ENCODE assay signal across 20 mouse cellular contexts in genomic region chr8:108973639-108974325, GRCm38 (mm10).
DNase-seq lines count a peak whose midpoint lies in the region; ATAC-seq lines count a peak whose summit lies in the region.
"Had no signal": no experiment of that assay in that cellular context is flagged by ENCODE, and none has a peak within 500 bp of the region (broad histone marks: within the 10 kb centered on the region; RNA-seq: fewer than 3 reads in every experiment).

No protein-coding gene starts in this region.

- peak; percentile 43 for ATAC-seq in activated CD4-positive, CD25-positive, alpha-beta regulatory T cell, adult 4 months
- no peak for ATAC-seq in heart, embryonic 12.5 days (ENCODE audit: insufficient number of reproducible peaks, low FRiP score)
- ATAC-seq: forebrain, postnatal 0 days; intestine, embryonic 16.5 days; midbrain, embryonic 13.5 days had no signal

- no peaks in the 10 kb centered on the region for H3K9me3 ChIP-seq in heart, embryonic 12.5 days (replicated peaks)
- H3K9me3 ChIP-seq: embryonic facial prominence, embryonic 13.5 days; hindbrain, embryonic 13.5 days; midbrain, embryonic 13.5 days had no signal

- no peaks in the 10 kb centered on the region for H3K27me3 ChIP-seq in heart, embryonic 12.5 days (replicated peaks)
- H3K27me3 ChIP-seq: embryonic facial prominence, embryonic 13.5 days; hindbrain, embryonic 13.5 days; midbrain, embryonic 13.5 days had no signal

- WGBS in heart, embryonic 12.5 days, result 82% methylated on average over 9 of the region's 9 CpGs

- H3K4me1 ChIP-seq in heart, embryonic 12.5 days (replicated peaks), result no peaks in the 10 kb centered on the region
- H3K4me1 ChIP-seq: hindbrain, embryonic 13.5 days; midbrain, embryonic 13.5 days had no signal

- no peaks in the 10 kb centered on the region for H3K36me3 ChIP-seq in heart, embryonic 12.5 days
- H3K36me3 ChIP-seq: embryonic facial prominence, embryonic 13.5 days; hindbrain, embryonic 13.5 days; midbrain, embryonic 13.5 days had no signal

- peak; percentile 19 to 36 for DNase-seq in layer of hippocampus, adult 18-20 months (ENCODE audit: low spot score in 2 of 2)
- DNase-seq in layer of hippocampus, adult 9-10 months (ENCODE audit: low spot score), result no peak
- peak; percentile 58 for DNase-seq in right cerebral cortex, adult 18-20 months
- DNase-seq in right cerebral cortex, postnatal 4 days, result no peak
- peak; percentile 59 for DNase-seq in telencephalon, adult 2 months (ENCODE audit: low read depth, low spot score)
- no peak for DNase-seq in spleen, postnatal 10 days (ENCODE audit: low spot score in 2 of 2)
- DNase-seq: B cell, adult 2 months; cerebellum, adult 9-11 months; forebrain, postnatal 0 days; gastrocnemius, postnatal 36 days; heart, postnatal 14 days; lung, adult 2 months had no signal

- no peak overlapping the region for H3K4me3 ChIP-seq in heart, embryonic 12.5 days
- H3K4me3 ChIP-seq: embryonic facial prominence, embryonic 13.5 days; hindbrain, embryonic 13.5 days; midbrain, embryonic 13.5 days; myocyte had no signal

- H3K9ac ChIP-seq in heart, embryonic 12.5 days, result no peak overlapping the region
- H3K9ac ChIP-seq: embryonic facial prominence, embryonic 13.5 days; forebrain, postnatal 0 days; hindbrain, embryonic 13.5 days; midbrain, embryonic 13.5 days had no signal

- H3K4me2 ChIP-seq in heart, embryonic 12.5 days, result no peak overlapping the region
- H3K4me2 ChIP-seq: embryonic facial prominence, embryonic 13.5 days; hindbrain, embryonic 13.5 days; midbrain, embryonic 13.5 days had no signal

- H3K27ac ChIP-seq in heart, embryonic 12.5 days (ENCODE audit: poor library complexity, severe bottlenecking), result no peak overlapping the region
- H3K27ac ChIP-seq: embryonic facial prominence, embryonic 13.5 days; hindbrain, embryonic 13.5 days; midbrain, embryonic 13.5 days; stomach, postnatal 0 days had no signal

Comparison
In these comparisons a context has a peak if more than half of its experiments do, and no peak if none do; other contexts are left out.
1. DNase-seq: peak in layer of hippocampus, adult 18-20 months (2 of 2), right cerebral cortex, adult 18-20 months (single experiment) and telencephalon, adult 2 months (single experiment); none in layer of hippocampus, adult 9-10 months (single experiment), right cerebral cortex, postnatal 4 days (single experiment) and spleen, postnatal 10 days (0 of 2).